Mouse (Mus musculus) neural tube, embryonic 11.5 days (tissue): Measurements from ENCODE around the gene Nmnat3. TPM values are rescaled to one million over a fixed set of nuclear protein-coding genes. Genes with fewer than 3 reads are reported as not detected.

Experiments
- ATAC-seq: fragments of 200-750 bp; cut with Nextera tagmentation; 2 replicates; pipeline ENCODE4 v1.8.0; 2017; ENCODE audit warnings: moderate number of reproducible peaks, mild to moderate bottlenecking, moderate TSS enrichment, moderate library complexity; ENCODE audit not compliant: insufficient read depth, low FRiP score, low TSS enrichment
- DNase-seq: peaks from one replicate; pipeline ENCODE4 v3.0.0-alpha.2; 2015; ENCODE audit warnings: low spot score
- H3K27ac ChIP-seq: fragments of 300-500 bp; sonication (generic); 2 replicates; pipeline ENCODE4 v1.5.1; 2014; ENCODE audit warnings: low read depth, mild to moderate bottlenecking, low read length
- H3K27me3 ChIP-seq: fragments of 300-500 bp; sonication (generic); 2 replicates; pipeline ENCODE4 v1.6.1; 2014; ENCODE audit warnings: mild to moderate bottlenecking, low read length, mixed read lengths; ENCODE audit not compliant: control insufficient read depth, insufficient read depth
- H3K36me3 ChIP-seq: fragments of 300-500 bp; sonication (generic); 2 replicates; pipeline ENCODE4 v1.6.1; 2014; ENCODE audit warnings: mild to moderate bottlenecking, low read length, moderate library complexity, mixed read lengths; ENCODE audit not compliant: control insufficient read depth, insufficient read depth
- H3K4me1 ChIP-seq: fragments of 300-500 bp; sonication (generic); 2 replicates; pipeline ENCODE4 v1.6.1; 2014; ENCODE audit warnings: low read length, mixed read lengths; ENCODE audit not compliant: control insufficient read depth, insufficient read depth
- H3K4me2 ChIP-seq: fragments of 300-500 bp; sonication (generic); 2 replicates; pipeline ENCODE4 v1.6.1; 2014; ENCODE audit warnings: low read depth, mild to moderate bottlenecking, moderate library complexity
- H3K4me3 ChIP-seq: fragments of 300-500 bp; sonication (generic); 2 replicates; pipeline ENCODE4 v1.5.1; 2014; ENCODE audit warnings: low read depth, low read length
- H3K9ac ChIP-seq: fragments of 300-500 bp; sonication (generic); 2 replicates; pipeline ENCODE4 v1.6.1; 2014; ENCODE audit warnings: mild to moderate bottlenecking, low read length
- H3K9me3 ChIP-seq: fragments of 300-500 bp; sonication (generic); 2 replicates; pipeline ENCODE4 v1.6.1; 2016; ENCODE audit warnings: low read length; ENCODE audit not compliant: control insufficient read depth
- WGBS: fragments of 180-500 bp; shearing (Covaris S2); extraction: QIAGEN DNeasy Blood & Tissue Kit; methylation state at CpG from one replicate; pipeline ENCODE4 v1.1.7; 2014; 5-methylcytosine and 5-hydroxymethylcytosine counted together
- polyA plus RNA-seq: library from polyadenylated mRNA; unstranded; fragments of >200 nt; fragmentation: Nextera tagmentation; extraction: Ambion mirVana; gene quantifications from 2 replicates; pipeline ENCODE4 v1.2.1, GENCODE M21; 2014

Gene Nmnat3
- polyA plus RNA-seq, 1 experiment from 2014 or later, result 2.9 TPM

- Histone ChIP-seq H3K9ac (peak overlapping the region; percentile 76), H3K27me3 (no peaks in the 10 kb centered on the region), H3K4me3 (peak overlapping the region; percentile 54), H3K4me2 (peak overlapping the region; percentile 62), H3K27ac (peak overlapping the region; percentile 60; the same call in 1 of the 2 replicates), H3K36me3 (no peaks in the 10 kb centered on the region), H3K4me1 (peaks cover 50% of the 10 kb centered on the region), H3K9me3 (no peaks in the 10 kb centered on the region)
- WGBS, result 5% methylated on average over 19 of the region's 19 CpGs
- ATAC-seq, result no peak
- DNase-seq, result peak; percentile 30
These were observed 138.2 kb downstream of the Nmnat3 start for GRCm38 (mm10) chr9:98425351-98425880.

DNA sequence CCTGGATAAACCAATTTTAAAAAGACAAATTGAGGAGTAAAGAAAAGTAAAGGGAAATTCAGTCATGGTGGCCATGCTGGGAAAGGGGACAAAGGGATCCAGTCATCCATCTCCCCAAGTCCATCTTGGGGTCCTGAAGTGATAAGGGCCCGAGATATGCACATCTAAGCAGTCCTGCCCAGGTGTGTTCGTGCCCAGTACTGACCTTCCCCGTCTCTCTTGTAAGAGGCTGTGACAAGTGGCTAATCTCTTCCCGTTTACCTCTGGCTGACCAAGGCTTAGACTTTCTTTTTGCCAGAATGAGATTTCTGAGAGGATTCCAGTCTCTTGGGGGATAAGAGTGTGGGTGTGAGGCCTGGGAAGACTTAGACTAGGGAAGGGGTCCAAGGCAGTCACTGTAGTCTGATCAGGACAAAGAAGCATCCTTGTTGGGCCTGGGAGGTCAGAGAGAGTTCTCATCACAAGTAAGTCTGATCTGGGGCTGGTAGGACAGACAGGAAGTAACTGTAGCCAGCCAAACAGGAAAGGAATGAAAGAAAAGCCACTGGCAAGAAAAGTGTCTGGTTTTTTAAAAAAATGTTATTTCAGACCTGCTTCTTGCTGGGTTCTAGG lies 140.8 kb downstream of the Nmnat3 start:
- peak overlapping the region; percentile 62 for H3K4me2 ChIP-seq
- 0 out of 2 replicates have a peak, but pooled peaks cover 2% of the 10 kb centered on the region for H3K36me3 ChIP-seq
- no peaks in the 10 kb centered on the region; the same call in 1 of the 2 replicates for H3K9me3 ChIP-seq
- no peaks in the 10 kb centered on the region for H3K27me3 ChIP-seq
- peak overlapping the region; percentile 15; the same call in 1 of the 2 replicates for H3K4me3 ChIP-seq
- DNase-seq (no peak), ATAC-seq (no peak)
- peak overlapping the region; percentile 75 for H3K27ac ChIP-seq
- WGBS, result 92% methylated on average over 4 of the region's 4 CpGs
- peak overlapping the region; percentile 47 for H3K9ac ChIP-seq
- peaks cover 69% of the 10 kb centered on the region for H3K4me1 ChIP-seq

DNA sequence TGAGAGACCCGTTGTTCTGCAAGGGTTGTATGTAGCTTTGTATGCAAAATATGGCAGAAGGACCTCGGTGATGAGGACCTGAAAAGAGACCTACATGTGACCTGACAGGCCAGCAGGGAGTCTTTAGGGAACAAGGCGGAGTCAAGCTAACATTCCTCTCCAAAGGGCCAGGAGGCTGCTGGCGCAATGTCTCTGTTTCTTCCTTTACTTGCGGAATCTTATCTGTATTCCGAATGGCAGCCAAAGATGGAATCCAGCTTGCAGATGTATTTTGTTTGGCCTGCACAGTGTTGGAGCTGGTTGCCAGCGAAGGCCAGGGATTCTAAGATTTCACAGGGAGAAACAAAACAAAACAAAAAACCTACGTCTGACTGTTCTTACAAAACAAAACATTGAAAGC lies 141.5 kb downstream of the Nmnat3 start:
- Histone ChIP-seq H3K27me3 (no peaks in the 10 kb centered on the region), H3K36me3 (0 out of 2 replicates have a peak, but pooled peaks cover 2% of the 10 kb centered on the region), H3K9me3 (no peaks in the 10 kb centered on the region; the same call in 1 of the 2 replicates), H3K4me1 (peaks cover 77% of the 10 kb centered on the region), H3K4me3 (no peak overlapping the region), H3K27ac (peak overlapping the region; percentile 85), H3K4me2 (peak overlapping the region; percentile 62), H3K9ac (peak overlapping the region; percentile 47)
- DNase-seq (no peak), ATAC-seq (no peak)
- WGBS, result 63% methylated on average over 8 of the region's 8 CpGs

GRCm38 (mm10) chr9:98429806-98430205 lies 142.6 kb downstream of the Nmnat3 start:
- ATAC-seq, result peak; percentile 68

GRCm38 (mm10) chr9:98430528-98430927 lies 143.3 kb downstream of the Nmnat3 start:
- H3K4me1 ChIP-seq, result peaks cover 75% of the 10 kb centered on the region
- WGBS, result 55% methylated on average over 3 of the region's 3 CpGs

More at GRCm38 (mm10) chr9:98429806-98430205, 142.6 kb downstream of the Nmnat3 start:
- Histone ChIP-seq H3K27me3 (no peaks in the 10 kb centered on the region), H3K36me3 (0 out of 2 replicates have a peak, but pooled peaks cover 2% of the 10 kb centered on the region), H3K9me3 (no peaks in the 10 kb centered on the region; the same call in 1 of the 2 replicates), H3K27ac (peak overlapping the region; percentile 85), H3K4me1 (peaks cover 76% of the 10 kb centered on the region), H3K4me2 (peak overlapping the region; percentile 62), H3K4me3 (no peak overlapping the region), H3K9ac (peak overlapping the region; percentile 14)
- DNase-seq, result peak; percentile 88
- WGBS, result 5% methylated on average over 7 of the region's 7 CpGs

DNA sequence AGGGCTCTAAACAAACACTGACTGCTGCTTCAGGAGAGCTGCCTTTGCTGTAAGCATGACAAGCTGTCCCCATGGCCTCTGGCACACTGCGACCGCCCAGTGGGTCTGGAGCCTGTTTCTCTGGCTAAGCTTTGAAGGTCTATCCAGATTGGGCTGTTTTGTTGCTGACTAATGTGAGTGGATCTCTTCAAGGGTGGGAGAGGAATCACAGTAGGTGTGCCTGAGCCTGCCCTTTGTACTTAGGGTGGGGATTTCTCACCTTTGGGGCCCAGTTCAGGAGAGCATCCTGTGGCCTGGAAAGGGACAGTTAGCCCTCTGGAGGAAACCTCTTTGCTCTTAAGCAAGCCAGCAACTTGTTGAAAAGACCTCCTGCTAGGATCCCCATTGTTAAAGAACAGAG lies 145.8 kb downstream of the Nmnat3 start:
- Histone ChIP-seq H3K4me1 (peaks cover 52% of the 10 kb centered on the region), H3K9ac (no peak overlapping the region; the same call in 1 of the 2 replicates), H3K4me2 (no peak overlapping the region), H3K4me3 (no peak overlapping the region), H3K27ac (peak overlapping the region; percentile 60), H3K27me3 (no peaks in the 10 kb centered on the region), H3K9me3 (no peaks in the 10 kb centered on the region; the same call in 1 of the 2 replicates), H3K36me3 (peaks cover 2% of the 10 kb centered on the region; the same call in 1 of the 2 replicates)
- DNase-seq (peak; percentile 12), ATAC-seq (no peak)
- 22% methylated on average over 2 of the region's 2 CpGs for WGBS

More at GRCm38 (mm10) chr9:98430528-98430927, 143.3 kb downstream of the Nmnat3 start:
- Histone ChIP-seq H3K4me3 (no peak overlapping the region), H3K27me3 (no peaks in the 10 kb centered on the region), H3K4me2 (no peak overlapping the region), H3K36me3 (0 out of 2 replicates have a peak, but pooled peaks cover 2% of the 10 kb centered on the region), H3K9me3 (no peaks in the 10 kb centered on the region; the same call in 1 of the 2 replicates), H3K9ac (no peak overlapping the region), H3K27ac (peak overlapping the region; percentile 85; the same call in 1 of the 2 replicates)
- DNase-seq (no peak), ATAC-seq (no peak)

GRCm38 (mm10) chr9:98433956-98434588 lies 146.8 kb downstream of the Nmnat3 start:
- Histone ChIP-seq H3K9me3 (no peaks in the 10 kb centered on the region; the same call in 1 of the 2 replicates), H3K36me3 (peaks cover 2% of the 10 kb centered on the region; the same call in 1 of the 2 replicates), H3K4me1 (peaks cover 41% of the 10 kb centered on the region), H3K27ac (peak overlapping the region; percentile 60; the same call in 1 of the 2 replicates), H3K4me2 (no peak overlapping the region), H3K27me3 (no peaks in the 10 kb centered on the region), H3K4me3 (no peak overlapping the region), H3K9ac (0 out of 2 replicates have a peak overlapping the region, but pooled peaks have one; percentile 3)
- 15% methylated on average over 4 of the region's 4 CpGs for WGBS
- DNase-seq, result no peak
- ATAC-seq, result no peak

GRCm38 (mm10) chr9:98437819-98438218 lies 150.6 kb downstream of the Nmnat3 start:
- 91% methylated on average over 4 of the region's 4 CpGs for WGBS
- no peaks in the 10 kb centered on the region for H3K9me3 ChIP-seq

More at GRCm38 (mm10) chr9:98437819-98438218, 150.6 kb downstream of the Nmnat3 start:
- Histone ChIP-seq H3K4me2 (no peak overlapping the region), H3K27ac (no peak overlapping the region), H3K27me3 (no peaks in the 10 kb centered on the region), H3K4me1 (peaks cover 12% of the 10 kb centered on the region), H3K36me3 (no peaks in the 10 kb centered on the region; the same call in none of the 2 replicates), H3K9ac (no peak overlapping the region), H3K4me3 (no peak overlapping the region)
- ATAC-seq, result no peak
- DNase-seq, result no peak
